Mouse (Mus musculus) heart, embryonic 14.5 days (tissue): ENCODE measurements around the gene Gm14851. TPM values are rescaled to one million over a fixed set of nuclear protein-coding genes. Genes with fewer than 3 reads are reported as not detected.
"Not testable (repeated sequence)": the region's sequence is repeated elsewhere in the genome, so short reads cannot be mapped to it uniquely, and the experiment has no call there.

Experiments used
- ATAC-seq: fragments of 200-750 bp; cut with Nextera tagmentation; 2 replicates; pipeline ENCODE4 v1.8.0; 2017; ENCODE audit warnings: low read depth, moderate TSS enrichment; ENCODE audit not compliant: insufficient number of reproducible peaks, insufficient read depth, low FRiP score
- H3K27ac ChIP-seq, 2 experiments: fragments of 200-500 bp in 1 of 2; fragments of 300-500 bp in 1 of 2; sonication (generic) in 1 of 2; replicated peaks in 1 of 2; 2 replicates each; pipeline ENCODE4 v1.5.1; 2012 to 2014; ENCODE audit warnings: low read depth in 2 of 2, low read length in 2 of 2, control low read depth in 1 of 2, mild to moderate bottlenecking in 1 of 2, mixed read lengths in 1 of 2; ENCODE audit not compliant: control insufficient read depth in 1 of 2, insufficient read depth in 1 of 2
- H3K27me3 ChIP-seq: fragments of 300-500 bp; sonication (generic); 2 replicates; pipeline ENCODE4 v1.6.1; 2014; ENCODE audit warnings: mild to moderate bottlenecking, low read length, control low read depth; ENCODE audit not compliant: control insufficient read depth, insufficient read depth
- H3K36me3 ChIP-seq: fragments of 300-500 bp; sonication (generic); 2 replicates; pipeline ENCODE4 v1.6.1; 2014; ENCODE audit warnings: mild to moderate bottlenecking, control low read depth, low read length, mixed read lengths; ENCODE audit not compliant: control insufficient read depth, insufficient read depth
- H3K4me1 ChIP-seq, 2 experiments: fragments of 200-500 bp in 1 of 2; fragments of 300-500 bp in 1 of 2; sonication (generic) in 1 of 2; 2 replicates each; pipeline ENCODE4 v1.6.1; 2012 to 2014; ENCODE audit warnings: low read length in 2 of 2, control low read depth in 1 of 2, mixed read lengths in 1 of 2; ENCODE audit not compliant: control insufficient read depth in 2 of 2, insufficient read depth in 2 of 2
- H3K4me2 ChIP-seq: fragments of 300-500 bp; sonication (generic); 2 replicates; pipeline ENCODE4 v1.6.1; 2014; ENCODE audit warnings: mild to moderate bottlenecking, low read length
- H3K4me3 ChIP-seq, 2 experiments: fragments of 200-500 bp in 1 of 2; fragments of 300-500 bp in 1 of 2; sonication (generic) in 1 of 2; 2 replicates each; pipeline ENCODE4 v1.5.1; 2012 to 2014; ENCODE audit warnings: low read length in 2 of 2, mild to moderate bottlenecking in 2 of 2, control low read depth in 1 of 2, low read depth in 1 of 2, moderate library complexity in 1 of 2; ENCODE audit not compliant: control insufficient read depth in 1 of 2, insufficient read depth in 1 of 2
- H3K9ac ChIP-seq: fragments of 300-500 bp; sonication (generic); 2 replicates; pipeline ENCODE4 v1.6.1; 2014; ENCODE audit warnings: mild to moderate bottlenecking, low read length
- H3K9me3 ChIP-seq: fragments of 300-500 bp; sonication (generic); 2 replicates; pipeline ENCODE4 v1.6.1; 2016; ENCODE audit warnings: low read length, control low read depth; ENCODE audit not compliant: control insufficient read depth
- WGBS: fragments of 180-500 bp; shearing (Covaris S2); extraction: QIAGEN DNeasy Blood & Tissue Kit; methylation state at CpG from one replicate; pipeline ENCODE4 v1.1.7; 2014; 5-methylcytosine and 5-hydroxymethylcytosine counted together
- polyA plus RNA-seq: library from polyadenylated mRNA; unstranded; fragments of >200 nt; fragmentation: Nextera tagmentation; extraction: Ambion mirVana; gene quantifications from 2 replicates; pipeline ENCODE4 v1.2.1, GENCODE M21; 2014

Gm14851 gene
- polyA plus RNA-seq, result not detected in 2 replicates

GRCm38 (mm10) chr8:21095950-21096349, at the start of gene Gm14851:
Gene Gm14851, minus strand, starts transcription at chr8:21096050.
- not testable (repeated sequence) for H3K27ac ChIP-seq, H3K36me3 ChIP-seq, H3K9ac ChIP-seq, H3K27me3 ChIP-seq, H3K4me2 ChIP-seq, H3K9me3 ChIP-seq, ATAC-seq, H3K4me3 ChIP-seq, H3K4me1 ChIP-seq
- 60% methylated on average over 1 of the region's 2 CpGs for WGBS

- H3K27ac ChIP-seq, H3K36me3 ChIP-seq, H3K27me3 ChIP-seq, H3K4me3 ChIP-seq, ATAC-seq, H3K9ac ChIP-seq, H3K9me3 ChIP-seq, H3K4me1 ChIP-seq, H3K4me2 ChIP-seq: not testable (repeated sequence)
- WGBS, result 45% methylated on average over 3 of the region's 3 CpGs
These were observed 38.5 kb upstream of the Gm14851 start, which contains the start of gene Defa30 for GRCm38 (mm10) chr8:21134342-21134741. Gene Defa30, plus strand, starts transcription at chr8:21134642.

GRCm38 (mm10) chr8:21093106-21093505, 2.7 kb downstream of the Gm14851 start:
- WGBS, result 35% methylated on average over 4 of the region's 4 CpGs
- no peaks in the 10 kb centered on the region for H3K4me1 ChIP-seq
- H3K27me3 ChIP-seq, result no peaks in the 10 kb centered on the region
- H3K36me3 ChIP-seq, result no peaks in the 10 kb centered on the region
- H3K9ac ChIP-seq, result no peak overlapping the region
- H3K9me3 ChIP-seq, result no peaks in the 10 kb centered on the region
- no peak overlapping the region for H3K27ac ChIP-seq
- H3K4me3 ChIP-seq, result no peak overlapping the region
- no peak for ATAC-seq
- no peak overlapping the region for H3K4me2 ChIP-seq

- not testable (repeated sequence) for H3K27me3 ChIP-seq, H3K36me3 ChIP-seq, H3K4me3 ChIP-seq, H3K4me2 ChIP-seq, ATAC-seq, H3K9me3 ChIP-seq, H3K27ac ChIP-seq, H3K9ac ChIP-seq, H3K4me1 ChIP-seq
These were observed 11.7 kb downstream of the Gm14851 start, which contains the start of gene Defa25 for GRCm38 (mm10) chr8:21084142-21084541. Gene Defa25, plus strand, starts transcription at chr8:21084442.

- H3K4me2 ChIP-seq, result not testable (repeated sequence)
These were observed 31.1 kb downstream of the Gm14851 start, which contains the start of gene Defa35 for GRCm38 (mm10) chr8:21064738-21065137. Gene Defa35, plus strand, starts transcription at chr8:21065038.

GRCm38 (mm10) chr8:21054747-21055146, 41.1 kb downstream of the Gm14851 start, which contains the start of gene Defa23:
Gene Defa23, plus strand, starts transcription at chr8:21055047.
- H3K4me1 ChIP-seq, H3K27ac ChIP-seq, H3K4me2 ChIP-seq, ATAC-seq, H3K9ac ChIP-seq, H3K4me3 ChIP-seq, H3K36me3 ChIP-seq, H3K9me3 ChIP-seq, H3K27me3 ChIP-seq: not testable (repeated sequence)
- WGBS, result no CpG with 5 or more reads among the region's 1 CpGs

More at GRCm38 (mm10) chr8:21064738-21065137, 31.1 kb downstream of the Gm14851 start, which contains the start of gene Defa35:
- H3K27ac ChIP-seq, H3K9me3 ChIP-seq, H3K9ac ChIP-seq, H3K27me3 ChIP-seq, ATAC-seq, H3K4me3 ChIP-seq, H3K4me1 ChIP-seq, H3K36me3 ChIP-seq: not testable (repeated sequence)
- WGBS, result 76% methylated on average over 1 of the region's 1 CpGs

Other genes with a start within 250 kb of the Gm14851 start
- gene Defb33, start 203.4 kb downstream of the Gm14851 start, polyA plus RNA-seq, result not detected in 2 replicates
- not detected in 2 replicates for gene Gm15056, start 193.4 kb downstream of the Gm14851 start, polyA plus RNA-seq
- gene Gm6040, start 174.0 kb downstream of the Gm14851 start, polyA plus RNA-seq, result not detected in 2 replicates
- gene AY761185, start 151.3 kb downstream of the Gm14851 start, polyA plus RNA-seq, result not detected in 2 replicates
- gene Defa21, start 70.5 kb downstream of the Gm14851 start, polyA plus RNA-seq, result not detected in 2 replicates
- not detected in 2 replicates for gene Defa23, start 41.0 kb downstream of the Gm14851 start, polyA plus RNA-seq
- not detected in 2 replicates for gene Defa35, start 31.0 kb downstream of the Gm14851 start, polyA plus RNA-seq
- not detected in 2 replicates for gene Defa25, start 11.6 kb downstream of the Gm14851 start, polyA plus RNA-seq
- not detected in 2 replicates for gene Defa30, start 38.6 kb upstream of the Gm14851 start, polyA plus RNA-seq
- not detected in 2 replicates for gene Defa22, start 66.2 kb upstream of the Gm14851 start, polyA plus RNA-seq
- not detected in 2 replicates for gene Defa31, start 95.6 kb upstream of the Gm14851 start, polyA plus RNA-seq
- not detected in 2 replicates for gene Gm15293, start 105.5 kb upstream of the Gm14851 start, polyA plus RNA-seq
- gene Gm15292, start 153.7 kb upstream of the Gm14851 start, polyA plus RNA-seq, result not detected in 2 replicates
- not detected in 2 replicates for gene Defa27, start 219.5 kb upstream of the Gm14851 start, polyA plus RNA-seq
- not detected in 2 replicates for gene Defa29, start 231.0 kb upstream of the Gm14851 start, polyA plus RNA-seq